In the genomic region with DNA sequence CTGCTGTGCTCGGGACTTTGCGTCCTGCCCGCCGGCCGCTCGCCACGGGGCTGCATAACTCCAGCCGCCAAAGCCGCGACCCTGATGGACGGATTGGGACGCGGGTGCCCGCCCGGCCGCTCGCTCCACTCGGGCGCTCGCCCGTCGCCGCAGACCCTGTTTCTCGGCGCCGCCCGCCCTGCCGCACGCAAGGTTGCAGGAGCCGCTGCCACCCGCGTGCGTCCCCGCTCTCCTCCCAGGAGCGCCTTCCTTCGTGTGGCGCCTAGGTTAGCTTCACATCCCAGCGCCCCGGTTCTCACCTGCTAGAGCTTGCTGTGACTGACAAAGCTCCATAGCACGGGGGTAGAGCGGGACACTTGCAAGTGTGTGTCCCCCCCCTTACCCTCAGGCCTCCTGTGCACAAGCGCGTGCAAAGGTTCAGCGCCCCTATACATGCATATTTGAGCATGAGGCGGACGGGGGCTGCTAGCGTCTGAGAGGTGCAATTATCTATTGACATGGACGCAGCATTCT, we compare ENCODE assay signal across 8 mouse cellular contexts. TPM values are rescaled to one million over a fixed set of nuclear protein-coding genes. Genes with fewer than 3 reads are reported as not detected.
DNase-seq lines count a peak whose midpoint lies in the region; ATAC-seq lines count a peak whose summit lies in the region.

Gene Plekhn1, minus strand, starts transcription at position 157 of the 513 bp plus-strand sequence.

- under 1% methylated on average over 29 of the region's 48 CpGs for WGBS in hindbrain, embryonic 13.5 days

- peak within 1 kb of the TSS; percentile 85 for H3K4me3 ChIP-seq in hindbrain, embryonic 13.5 days

- H3K4me1 ChIP-seq in hindbrain, embryonic 13.5 days (replicated peaks): peaks cover 23% of the 10 kb centered on the region

- ATAC-seq in hindbrain, embryonic 13.5 days (ENCODE audit: low FRiP score): peak; percentile 40

- peak; percentile 68 for DNase-seq in T-cell, adult 2 months (ENCODE audit: low spot score)
- DNase-seq in cerebellum, postnatal 14 days: peak; percentile 87 to 88
- DNase-seq in frontal cortex, postnatal 36 days (ENCODE audit: low spot score in 2 of 2): peak; percentile 54 to 73
- peak; percentile 65 to 78 for DNase-seq in layer of hippocampus, postnatal 36 days
- peak; percentile 81 to 87 for DNase-seq in lung, postnatal 4 days
- peak; percentile 57 for DNase-seq in retina, postnatal 7 days (ENCODE audit: low read depth, low spot score)
- peak; percentile 60 for DNase-seq in urinary bladder, adult 2 months (ENCODE audit: low spot score)

- H3K27ac ChIP-seq in hindbrain, embryonic 13.5 days: peak within 1 kb of the TSS; percentile 93

- H3K36me3 ChIP-seq in hindbrain, embryonic 13.5 days: peaks cover 58% of the 10 kb centered on the region

- no peaks in the 10 kb centered on the region for H3K27me3 ChIP-seq in hindbrain, embryonic 13.5 days

- H3K9me3 ChIP-seq in hindbrain, embryonic 13.5 days: no peaks in the 10 kb centered on the region

- peak within 1 kb of the TSS; percentile 84 for H3K9ac ChIP-seq in hindbrain, embryonic 13.5 days

- peak within 1 kb of the TSS; percentile 92 for H3K4me2 ChIP-seq in hindbrain, embryonic 13.5 days

RNA-seq across cellular contexts. Expression of gene Plekhn1, which starts in this region (rescaled TPM):
- 26.4 and 26.6 TPM in 2 replicates for polyA plus RNA-seq in hindbrain, embryonic 13.5 days (2015; fragmentation: Nextera tagmentation; extraction: Ambion mirVana)
- 10 to 100 TPM; 43.1 to 44.9 TPM for total RNA-seq in layer of hippocampus, postnatal 36 days (2021)
- 86.6 and 88.2 TPM in 2 replicates for polyA plus RNA-seq in urinary bladder, adult 2 months (2012; rRNA removed)

Comparison
In these comparisons a context has a peak if more than half of its experiments do, and no peak if none do; other contexts are left out.
1. Peak in every context shown above with its lines: DNase-seq, ATAC-seq, H3K4me3 ChIP-seq and H3K27ac ChIP-seq.